Mouse (Mus musculus): ENCODE data around the gene Zfp69. TPM values are rescaled to one million over a fixed set of nuclear protein-coding genes. Genes with fewer than 3 reads are reported as not detected.

Zfp69 gene
- 1 to 10 TPM; 1.9 to 2.2 TPM for total RNA-seq (2021)

DNA sequence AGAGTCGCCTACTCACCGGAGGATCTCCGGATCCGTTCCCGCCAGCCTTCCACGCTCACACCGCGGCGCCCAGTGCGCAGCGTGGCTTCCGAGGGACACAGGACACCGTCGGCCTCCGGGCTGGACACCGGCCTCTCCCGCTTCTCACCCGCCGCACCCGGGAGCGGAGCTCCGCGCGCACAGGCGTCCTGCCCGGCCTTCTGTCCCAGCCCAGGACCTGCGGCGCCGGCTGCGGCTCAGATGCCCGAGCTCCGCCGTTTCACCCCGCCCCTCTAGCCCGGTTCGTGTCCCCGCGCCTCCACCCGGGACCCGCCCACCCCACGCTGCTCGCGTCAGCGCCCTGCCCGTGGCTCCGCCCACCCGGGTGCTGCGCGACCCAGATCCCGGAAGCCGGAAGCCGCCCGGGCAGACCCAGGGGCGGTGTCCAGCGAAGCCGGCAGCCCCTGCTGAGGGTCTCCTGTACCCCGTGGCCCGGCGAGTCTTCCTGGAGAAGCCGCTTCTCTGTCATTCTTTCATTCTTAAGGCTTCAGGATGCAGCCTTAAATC lies at the start of gene Zfp69:
Gene Zfp69 (minus strand): TSS at position 272 of the 546 bp plus-strand sequence.
- peak; percentile 77 to 83 for DNase-seq (ENCODE audit: extremely low spot score in 1 of 2, low spot score in 1 of 2)

DNA sequence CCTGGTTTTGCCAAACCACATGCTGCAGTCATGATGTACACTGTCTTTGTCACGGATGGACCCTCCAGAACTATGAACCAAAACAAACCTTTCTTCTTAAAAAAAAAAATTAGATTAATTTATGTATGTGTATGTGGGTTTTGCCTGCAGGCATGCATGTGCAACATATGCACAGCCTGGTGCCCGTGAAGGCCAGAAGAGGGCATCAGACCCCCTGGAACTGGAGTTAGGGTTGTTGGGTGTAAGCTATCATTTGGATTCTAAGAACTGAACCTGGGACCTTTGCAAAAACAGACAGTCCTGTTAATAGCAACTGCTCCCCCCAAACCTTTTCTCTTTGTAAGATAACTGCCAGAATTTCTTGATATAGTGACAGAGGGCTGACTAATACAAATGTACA lies 49.5 kb upstream of the Zfp69 start:
- DNase-seq (ENCODE audit: extremely low spot score in 1 of 2, low spot score in 1 of 2): no peak

DNA sequence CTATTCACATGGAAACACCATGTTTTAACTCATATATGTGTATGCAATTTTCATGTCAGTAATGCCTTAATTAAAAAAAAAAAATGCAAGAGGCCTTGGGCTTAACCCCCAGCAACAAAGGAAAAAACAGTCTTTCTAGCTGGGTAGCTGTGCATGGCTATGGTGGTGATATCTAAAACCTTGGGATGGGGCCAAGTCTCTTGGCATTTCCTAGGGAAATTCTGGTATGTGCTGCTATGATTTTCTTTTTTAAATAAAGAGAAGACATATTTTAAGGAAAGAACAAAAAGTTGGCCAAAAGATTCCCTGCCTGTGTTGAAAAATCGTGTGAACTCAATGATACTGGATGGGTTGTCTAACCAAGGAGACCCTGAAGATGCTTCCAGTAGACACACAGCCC lies 44.4 kb upstream of the Zfp69 start:
- DNase-seq (ENCODE audit: extremely low spot score in 1 of 2, low spot score in 1 of 2): no peak

DNA sequence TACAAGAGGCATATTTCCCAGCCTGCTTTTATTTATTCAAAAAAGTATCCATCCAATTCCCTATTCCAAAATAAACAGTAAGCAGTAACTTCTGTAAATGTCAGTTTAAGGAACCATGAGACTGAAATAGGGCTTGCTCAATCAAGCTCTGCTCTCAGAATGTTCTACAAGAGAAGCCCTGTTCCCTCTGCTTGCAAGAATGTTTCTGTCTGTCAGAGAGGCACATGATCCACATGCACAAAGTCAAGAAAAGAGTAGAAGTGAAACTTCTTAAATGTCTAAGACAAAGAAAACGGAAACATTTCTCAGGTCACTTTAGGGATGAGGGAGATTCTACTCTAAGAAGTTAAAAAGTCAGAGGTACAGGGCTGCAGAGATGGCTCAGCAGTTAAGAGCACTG lies 41.5 kb upstream of the Zfp69 start:
- no peak for DNase-seq (ENCODE audit: extremely low spot score in 1 of 2, low spot score in 1 of 2)

DNA sequence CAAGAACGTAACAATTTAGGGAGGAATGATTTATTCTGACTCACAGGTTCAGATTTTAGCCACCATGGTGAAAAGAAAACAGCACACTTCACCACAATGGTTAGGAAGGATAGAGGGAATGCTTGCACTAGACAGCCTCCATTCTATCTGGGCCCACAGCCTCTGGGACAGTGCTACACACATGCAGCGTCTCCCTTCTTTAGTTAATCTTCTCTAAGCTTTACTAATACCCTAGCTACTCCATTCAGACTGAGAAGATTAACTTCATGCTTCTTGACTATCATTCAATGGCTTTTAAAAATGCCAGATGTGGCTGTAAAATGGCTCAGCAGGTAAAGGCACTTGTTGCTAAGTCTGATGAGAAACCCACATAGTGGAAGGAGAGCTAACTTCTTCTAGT lies 40.8 kb upstream of the Zfp69 start:
- DNase-seq (ENCODE audit: extremely low spot score in 1 of 2, low spot score in 1 of 2): no peak

DNA sequence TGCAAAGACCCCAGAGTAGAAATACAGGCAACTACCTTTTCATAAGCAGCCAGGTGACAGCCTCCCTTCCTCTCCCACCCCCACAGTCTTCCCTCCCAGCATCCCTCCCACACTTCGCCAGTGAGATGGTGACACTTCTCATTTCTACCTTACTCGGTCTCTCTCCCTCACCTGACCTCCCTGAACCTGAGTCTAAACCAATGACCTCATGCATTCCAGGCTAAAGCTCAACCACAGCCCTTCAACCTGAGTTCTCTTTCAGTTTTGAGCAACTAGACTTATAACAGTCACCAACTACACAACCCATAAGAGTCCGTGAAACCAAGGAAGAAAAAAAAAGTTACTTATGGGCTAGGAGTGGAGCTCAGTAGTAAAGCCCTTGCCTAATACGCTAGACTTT lies 35.8 kb upstream of the Zfp69 start:
- DNase-seq (ENCODE audit: extremely low spot score in 1 of 2, low spot score in 1 of 2): no peak

DNA sequence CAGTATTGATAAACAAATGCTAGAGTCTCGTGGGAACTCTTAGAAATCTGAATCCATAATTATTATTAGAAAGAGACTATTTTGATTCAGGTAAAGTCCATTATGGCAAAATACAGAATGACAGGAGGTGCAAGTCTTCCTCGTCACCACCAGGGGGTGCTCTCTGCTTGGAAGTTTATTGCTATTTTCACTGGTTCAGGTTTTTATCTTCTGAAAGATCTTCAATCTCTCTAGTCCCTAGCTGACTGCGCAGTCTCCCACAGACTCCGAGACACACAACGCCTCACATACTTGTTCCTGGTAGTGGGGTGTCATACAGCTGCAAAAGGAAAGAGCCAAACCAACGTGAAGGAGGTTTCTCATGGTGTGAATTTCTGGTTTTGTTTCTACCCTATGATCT lies 34.9 kb upstream of the Zfp69 start:
- peak in 1 of 2 experiments; percentile 63 for DNase-seq (ENCODE audit: extremely low spot score in 1 of 2, low spot score in 1 of 2)

DNA sequence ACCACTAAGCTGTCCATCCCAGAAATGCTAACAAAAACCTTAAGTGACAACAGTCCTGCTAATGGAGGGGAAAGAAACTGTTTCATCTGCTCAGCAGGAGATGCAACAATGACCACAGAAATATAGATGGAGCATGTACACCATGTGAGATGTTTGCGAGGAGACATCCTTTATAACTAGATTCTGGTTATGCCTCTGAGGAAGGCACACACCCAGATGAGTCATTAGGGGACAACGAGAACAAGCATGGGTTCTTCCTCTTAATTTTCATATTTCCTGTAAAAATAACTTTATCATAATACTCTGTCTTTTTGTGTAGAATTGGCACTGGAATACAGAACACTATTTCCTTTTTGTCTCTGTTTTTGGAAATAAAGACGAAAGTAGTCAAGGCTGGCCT lies 26.7 kb upstream of the Zfp69 start:
- no peak for DNase-seq (ENCODE audit: extremely low spot score in 1 of 2, low spot score in 1 of 2)

DNA sequence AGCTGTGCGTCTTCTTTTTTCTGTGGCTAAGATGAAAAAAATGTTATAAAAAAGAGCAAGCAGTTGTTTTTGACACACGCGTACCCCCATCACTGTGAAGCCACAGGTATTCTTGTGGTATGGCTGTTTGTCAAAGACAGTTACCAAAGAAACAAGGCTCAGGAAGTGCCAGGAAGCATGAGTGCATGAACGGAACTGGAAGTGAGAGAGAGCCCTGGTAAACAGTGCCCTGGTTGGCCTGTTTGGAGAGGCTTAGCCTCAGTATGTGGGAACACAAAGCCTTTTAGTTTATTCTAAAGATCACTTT lies 23.9 kb upstream of the Zfp69 start:
- no peak for DNase-seq (ENCODE audit: extremely low spot score in 1 of 2, low spot score in 1 of 2)

DNA sequence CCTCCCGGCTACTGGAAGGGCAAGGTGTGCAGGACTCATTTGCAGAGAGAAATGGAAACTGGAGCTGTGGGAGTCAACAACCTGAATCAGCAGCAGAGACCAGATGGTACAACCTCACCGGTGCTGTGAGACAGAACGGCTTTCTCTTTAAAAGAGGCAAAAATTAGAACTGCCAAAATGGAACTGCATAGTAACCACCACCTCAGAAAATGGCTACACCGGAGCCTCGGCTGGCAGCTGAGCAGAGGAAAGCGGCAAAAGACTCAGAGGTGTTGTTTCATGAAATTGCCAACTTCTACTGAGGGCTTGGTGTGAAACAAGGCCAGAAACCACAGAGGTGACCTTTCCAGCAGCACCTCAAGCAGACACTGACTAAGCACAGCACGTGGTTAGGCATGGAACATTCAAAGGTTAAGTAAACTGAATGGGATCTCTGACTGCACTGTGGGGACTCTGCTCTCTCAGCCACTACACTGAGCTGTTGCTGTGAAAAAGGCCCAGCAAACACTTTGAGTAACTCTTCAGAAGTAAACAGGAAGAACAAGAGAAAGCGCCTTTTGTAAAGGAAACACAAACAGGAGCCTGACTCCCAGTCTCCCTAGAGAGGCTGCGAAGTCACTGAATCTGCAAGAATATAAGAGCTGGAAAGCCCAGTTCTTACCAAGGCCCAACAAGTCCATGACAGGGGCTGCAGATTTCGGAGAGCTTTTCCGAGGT lies 23.4 kb upstream of the Zfp69 start:
- no peak for DNase-seq (ENCODE audit: extremely low spot score in 1 of 2, low spot score in 1 of 2)

DNA sequence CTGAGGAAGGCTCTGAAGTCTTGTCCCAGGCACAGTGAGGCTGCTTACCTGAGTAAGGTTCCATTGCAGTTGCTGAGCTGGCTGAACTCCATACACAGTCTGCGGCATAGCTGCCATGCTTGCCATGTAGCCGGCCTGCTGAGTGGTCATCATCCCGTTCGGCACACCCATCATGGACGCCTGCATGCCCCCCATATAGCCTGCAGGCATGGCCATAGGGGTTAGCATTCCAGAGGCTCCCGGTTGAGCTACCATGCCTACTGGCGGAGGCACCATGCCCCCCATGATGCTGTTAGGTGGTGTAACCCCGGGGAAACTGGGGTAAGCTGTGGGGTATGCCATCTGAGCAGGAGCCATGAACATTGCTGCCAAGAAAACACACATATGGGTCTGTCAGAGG lies 20.3 kb upstream of the Zfp69 start:
- no peak for DNase-seq (ENCODE audit: extremely low spot score in 1 of 2, low spot score in 1 of 2)

DNA sequence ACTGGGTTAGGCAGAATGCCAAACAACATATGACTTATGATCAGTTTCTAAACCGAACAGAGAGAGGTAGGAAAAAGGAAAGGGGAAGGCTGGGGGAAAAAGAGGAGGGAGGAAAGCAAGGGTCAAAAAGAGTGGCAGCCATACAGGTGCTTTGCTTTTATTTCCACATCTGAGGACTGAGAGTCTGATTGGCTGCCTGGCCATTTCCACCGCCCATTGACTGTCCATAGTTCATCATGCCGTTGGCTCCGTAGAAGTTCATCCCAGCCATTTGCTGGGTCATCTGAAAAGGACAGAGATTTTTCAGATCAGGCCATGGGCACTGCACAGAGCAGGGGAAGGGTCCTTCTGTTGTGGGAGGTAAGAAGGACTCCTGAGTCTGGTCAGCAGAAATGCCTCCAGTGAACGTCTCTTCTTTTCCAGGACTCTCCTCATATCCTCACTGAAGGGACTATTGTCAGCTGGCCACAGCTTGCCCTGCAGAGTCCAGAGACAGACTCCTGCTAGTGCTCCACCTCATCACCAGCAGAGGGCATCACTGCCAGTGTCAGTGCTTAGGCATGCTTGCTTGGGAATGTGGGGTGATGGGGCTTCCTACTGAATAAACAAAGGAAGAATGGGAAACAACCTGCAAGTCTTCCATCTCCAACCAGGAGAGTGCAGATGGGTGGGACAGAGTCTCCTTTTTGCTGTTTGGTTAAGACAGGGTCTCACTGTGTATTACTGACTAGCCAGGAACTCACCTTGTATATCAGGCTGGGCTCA lies 18.1 kb upstream of the Zfp69 start:
- peak in 1 of 2 experiments; percentile 42 for DNase-seq (ENCODE audit: extremely low spot score in 1 of 2, low spot score in 1 of 2)

DNA sequence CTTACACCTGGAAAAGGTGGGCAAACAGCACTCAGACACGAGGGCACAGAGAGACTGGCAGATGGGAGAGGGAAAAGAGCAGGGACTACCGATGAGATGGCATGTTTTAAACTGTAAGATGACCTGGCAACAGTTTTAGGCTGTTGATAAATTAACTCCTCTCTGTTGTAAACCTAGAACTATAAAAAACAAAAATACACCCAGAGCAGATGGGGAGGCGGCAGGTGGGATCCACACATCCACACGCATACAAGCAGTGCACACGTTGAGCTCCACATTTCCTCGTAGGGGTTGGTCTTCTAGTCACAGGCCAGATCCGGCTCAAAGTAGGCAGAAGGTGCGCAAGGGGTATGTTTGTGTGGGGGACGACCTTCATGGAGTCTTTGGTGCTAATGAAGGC lies 17.0 kb upstream of the Zfp69 start:
- no peak for DNase-seq (ENCODE audit: extremely low spot score in 1 of 2, low spot score in 1 of 2)

DNA sequence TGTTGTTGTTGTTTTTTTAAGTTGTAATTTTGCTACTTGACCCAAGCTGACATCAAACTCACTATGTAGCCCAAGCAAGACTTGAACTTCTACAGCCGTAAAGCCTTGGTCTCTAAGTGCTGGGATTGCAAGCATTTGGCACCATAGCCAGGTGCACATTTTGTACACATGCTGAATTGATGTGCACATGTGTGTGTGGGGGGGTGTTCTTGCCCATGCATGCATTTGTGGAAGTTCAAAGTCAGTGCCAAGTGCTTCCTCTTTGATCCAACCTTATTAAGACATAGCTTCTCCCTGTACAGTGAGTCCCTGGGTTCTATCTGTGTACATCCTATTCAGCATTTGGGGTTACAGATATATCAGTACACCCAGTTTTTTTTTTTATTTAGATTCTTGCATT lies 4.1 kb upstream of the Zfp69 start:
- DNase-seq (ENCODE audit: extremely low spot score in 1 of 2, low spot score in 1 of 2): no peak

DNA sequence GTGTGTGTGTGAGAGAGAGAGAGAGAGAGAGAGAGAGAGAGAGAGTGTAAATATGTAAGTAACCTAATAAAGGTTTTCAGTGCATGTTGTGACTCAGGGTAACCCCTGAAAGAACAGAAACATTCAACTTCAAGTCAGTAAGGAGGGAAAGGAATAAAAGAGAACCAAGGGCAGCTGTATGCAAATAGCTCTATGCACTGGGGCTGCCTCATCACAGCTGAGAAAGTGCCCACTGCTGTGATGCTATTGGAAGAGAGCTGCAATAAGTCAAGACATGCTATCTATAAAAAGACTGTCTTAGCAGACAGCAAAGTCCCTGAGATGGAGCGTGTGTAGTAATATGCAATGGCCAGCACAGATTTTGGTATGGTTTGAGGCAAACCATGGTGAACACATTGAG lies 2.2 kb upstream of the Zfp69 start:
- DNase-seq (ENCODE audit: extremely low spot score in 1 of 2, low spot score in 1 of 2): no peak

DNA sequence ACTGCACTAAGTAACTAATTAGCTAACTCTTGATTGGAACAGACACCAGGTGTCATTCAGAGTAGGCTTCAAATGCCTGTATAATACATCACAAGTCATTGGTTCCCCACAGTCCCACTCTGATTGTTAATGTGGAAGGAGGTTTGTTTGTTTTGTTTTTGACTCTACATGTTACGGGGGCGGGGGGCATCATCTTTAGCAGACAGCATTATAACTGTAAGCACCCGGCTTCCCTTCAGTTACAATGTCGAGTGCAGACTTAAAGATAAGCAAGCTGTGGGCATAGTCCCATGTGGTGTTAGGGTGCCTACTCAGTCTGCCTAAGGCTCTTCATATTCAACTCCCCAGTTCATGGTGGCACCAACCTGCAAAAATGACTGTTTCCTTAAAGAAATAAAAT lies 1.5 kb upstream of the Zfp69 start:
- DNase-seq (ENCODE audit: extremely low spot score in 1 of 2, low spot score in 1 of 2): no peak

DNA sequence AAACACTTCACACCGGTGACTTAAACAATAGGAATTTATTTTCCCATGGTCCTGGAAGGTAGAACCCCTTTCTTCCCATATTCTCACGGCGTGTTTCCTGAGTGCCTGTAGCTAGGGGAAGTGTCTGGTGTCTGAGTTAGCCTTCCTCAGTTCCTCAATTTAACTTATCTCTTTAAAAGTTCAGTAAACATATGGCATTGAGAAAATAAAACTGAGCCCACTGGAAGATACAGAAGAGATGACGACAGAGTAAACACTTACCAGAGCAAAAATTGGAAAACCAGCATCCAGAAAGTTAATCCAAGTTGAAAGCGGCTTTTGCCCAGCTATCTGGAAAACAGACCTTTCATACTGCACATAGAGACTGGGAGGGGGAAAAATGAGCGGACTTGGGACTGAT lies 664 bp upstream of the Zfp69 start:
- DNase-seq (ENCODE audit: extremely low spot score in 1 of 2, low spot score in 1 of 2): no peak

DNA sequence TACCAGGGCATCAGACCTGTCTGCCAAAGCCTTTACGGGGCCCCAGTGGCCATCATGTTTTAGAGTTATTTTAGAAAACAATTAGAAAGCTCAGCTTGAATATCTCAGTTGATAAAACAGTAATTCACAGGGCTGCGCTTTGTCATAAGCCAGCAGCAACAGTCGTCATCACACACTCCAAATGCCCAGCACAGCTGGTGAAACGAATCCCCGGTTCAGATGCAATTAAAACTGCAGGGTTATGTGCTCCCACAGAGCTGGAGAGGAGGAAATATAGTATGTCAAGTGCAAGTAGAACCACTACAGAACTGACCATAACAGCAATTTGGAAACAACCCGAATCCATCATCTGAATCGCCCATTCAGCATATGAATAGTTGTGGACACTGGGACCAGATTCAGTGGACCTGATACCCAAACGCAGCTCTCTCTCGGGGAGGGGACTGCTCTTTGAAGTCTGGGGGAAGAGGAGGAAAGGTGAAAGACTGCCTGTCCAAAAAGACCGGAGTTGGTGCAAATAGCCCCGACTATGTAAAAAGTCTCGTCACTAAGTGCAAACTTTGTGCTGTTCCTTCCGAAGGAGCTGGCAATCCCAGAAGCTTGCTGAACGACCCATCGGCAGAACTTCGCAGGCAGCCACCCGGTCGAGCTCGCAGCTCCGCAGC lies 604 bp downstream of the Zfp69 start:
- no peak for DNase-seq (ENCODE audit: extremely low spot score in 1 of 2, low spot score in 1 of 2)

DNA sequence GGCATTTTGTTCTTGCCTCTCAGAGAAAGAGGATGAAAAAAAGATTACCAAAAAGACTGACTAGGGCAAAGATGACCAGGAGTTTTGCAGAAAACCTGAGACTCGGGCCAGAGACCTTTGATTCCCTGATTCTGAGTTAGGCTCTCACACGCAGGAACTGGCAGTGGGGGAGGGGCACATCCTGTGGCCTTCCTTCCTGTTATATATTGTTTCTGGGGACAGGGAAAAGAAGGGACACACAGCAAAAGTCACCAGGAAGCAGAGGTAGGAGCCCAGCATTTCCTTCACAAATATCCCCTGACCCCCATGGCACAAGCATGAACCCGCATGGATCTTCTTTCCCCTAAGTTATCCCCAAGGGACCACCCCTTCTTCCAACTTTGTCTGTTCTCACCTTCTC lies 2.6 kb downstream of the Zfp69 start:
- no peak for DNase-seq (ENCODE audit: extremely low spot score in 1 of 2, low spot score in 1 of 2)

DNA sequence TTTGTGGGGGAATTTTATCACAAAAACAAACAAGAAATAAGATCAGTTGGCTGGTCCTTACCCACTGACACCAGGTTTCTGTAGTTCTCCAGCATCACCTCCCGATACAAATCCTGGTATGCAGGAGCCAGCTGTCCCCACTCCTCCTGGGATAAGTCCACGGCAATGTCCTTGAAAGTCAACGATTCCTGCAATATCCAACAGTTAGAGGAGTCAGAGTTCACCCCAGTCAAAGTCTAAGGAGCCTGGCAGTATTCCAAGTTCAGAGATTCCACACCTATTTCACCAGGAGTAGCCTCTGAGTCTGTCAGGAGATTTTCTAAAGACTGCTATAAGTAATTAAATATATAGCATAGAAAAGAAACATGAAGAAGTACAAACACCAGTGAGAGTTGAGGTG lies 16.5 kb downstream of the Zfp69 start:
- DNase-seq (ENCODE audit: extremely low spot score in 1 of 2, low spot score in 1 of 2): no peak

DNA sequence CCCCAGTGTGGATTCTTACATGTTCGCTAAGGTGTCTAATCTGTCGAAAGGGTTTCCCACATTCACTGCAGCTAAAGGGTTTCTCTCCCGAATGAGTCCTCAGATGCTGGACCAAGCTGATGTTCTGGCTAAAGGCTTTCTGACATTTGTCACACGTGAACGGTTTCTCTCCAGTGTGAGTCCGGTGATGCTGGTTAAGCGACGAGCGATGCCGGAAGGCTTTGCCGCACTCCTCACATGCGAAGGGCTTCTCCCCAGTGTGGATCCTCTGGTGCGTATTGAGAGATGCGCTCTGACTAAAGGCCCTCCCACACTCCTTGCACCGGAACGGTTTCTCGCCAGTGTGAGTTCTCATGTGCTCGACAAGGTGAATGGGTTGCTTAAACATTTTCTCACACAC lies 20.8 kb downstream of the Zfp69 start:
- no peak for DNase-seq (ENCODE audit: extremely low spot score in 1 of 2, low spot score in 1 of 2)

DNA sequence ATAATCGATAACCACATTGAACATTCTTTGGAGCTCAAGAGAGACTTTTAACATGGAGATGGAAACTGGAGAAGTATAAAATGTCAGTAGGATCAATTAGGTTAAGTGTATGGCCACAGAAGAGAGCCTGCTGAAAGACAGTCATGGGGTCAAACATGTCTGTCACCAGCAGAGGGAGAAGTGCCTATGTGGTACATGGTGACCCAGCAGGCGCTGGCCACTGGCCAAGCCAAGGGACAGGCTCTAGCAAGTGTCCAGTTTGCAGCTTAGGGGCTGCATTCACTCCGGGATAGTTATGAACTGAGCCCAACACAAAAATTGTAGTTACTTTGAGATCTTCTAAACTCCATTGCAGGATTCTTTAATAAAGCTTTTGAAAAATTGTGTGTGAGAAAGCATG lies 22.8 kb downstream of the Zfp69 start:
- no peak for DNase-seq (ENCODE audit: extremely low spot score in 1 of 2, low spot score in 1 of 2)
